Mouse (Mus musculus) G1E (cell line): ENCODE data around the gene Exoc8. TPM values are rescaled to one million over a fixed set of nuclear protein-coding genes. Genes with fewer than 3 reads are reported as not detected.

ENCODE experiments used
- ATAC-seq: 2 replicates; pipeline ENCODE4 v1.8.0; 2016; ENCODE audit warnings: mild to moderate bottlenecking; ENCODE audit not compliant: insufficient number of reproducible peaks, poor library complexity, low FRiP score, severe bottlenecking; ENCODE audit errors: extremely low read depth
- DNase-seq: peaks from one replicate; pipeline ENCODE4 v3.0.0; 2012; ENCODE audit warnings: low spot score
- H3K27me3 ChIP-seq: 2 replicates; pipeline ENCODE4 v1.6.1; 2012; ENCODE audit warnings: mild to moderate bottlenecking, low read length, inconsistent platforms; ENCODE audit not compliant: insufficient read depth
- H3K36me3 ChIP-seq: replicated peaks from 2 replicates; pipeline ENCODE3; 2012; ENCODE audit warnings: mild to moderate bottlenecking, inconsistent platforms
- H3K4me1 ChIP-seq: 2 replicates; pipeline ENCODE4 v1.6.1; 2012; ENCODE audit warnings: low read depth, low read length, inconsistent platforms, mixed read lengths; ENCODE audit not compliant: insufficient read depth
- H3K4me3 ChIP-seq: 2 replicates; pipeline ENCODE4 v1.5.1; 2012; ENCODE audit warnings: low read depth, mild to moderate bottlenecking, inconsistent platforms, low read length, moderate library complexity, mixed read lengths
- H3K9me3 ChIP-seq: replicated peaks from 2 replicates; pipeline ENCODE4 v1.6.1; 2012; ENCODE audit warnings: inconsistent platforms
- CTCF ChIP-seq: IDR thresholded peaks from 2 replicates; pipeline ENCODE4 v1.5.1; 2012; ENCODE audit warnings: low read depth, low read length, inconsistent platforms, mixed read lengths
- GATA1 ChIP-seq: IDR thresholded peaks from 2 replicates; pipeline ENCODE4 v1.6.1; 2012; ENCODE audit warnings: borderline replicate concordance, low read length, inconsistent platforms, mixed read lengths
- GATA2 ChIP-seq: IDR thresholded peaks from 2 replicates; pipeline ENCODE4 v1.6.1; 2012; ENCODE audit warnings: low read depth, low read length, inconsistent platforms, borderline replicate concordance
- POLR2AphosphoS5 ChIP-seq: IDR thresholded peaks from 2 replicates; pipeline ENCODE4 v1.6.1; 2012; ENCODE audit warnings: low read depth, low read length, inconsistent platforms; ENCODE audit not compliant: insufficient replicate concordance
- TAL1 ChIP-seq: conservative IDR thresholded peaks from 2 replicates; pipeline ENCODE4 v1.6.1; 2012; ENCODE audit warnings: low read depth, low read length, inconsistent platforms, mixed read lengths
- polyA plus RNA-seq: library from polyadenylated mRNA; stranded (reverse); fragments of >175 nt; gene quantifications from 2 replicates; pipeline ENCODE4 v1.2.3, GENCODE M21; 2012
- total RNA-seq, 2 experiments: library from RNA; stranded (forward) in 1 of 2; stranded (reverse) in 1 of 2; fragments of 200-1000 nt in 1 of 2; fragments of >200 nt in 1 of 2; fragmentation: Nextera tagmentation in 1 of 2; gene quantifications; 2 replicates each; pipeline ENCODE4 v1.2.3; 2014 to 2017

Gene Exoc8
- total and polyA plus RNA-seq, 3 experiments, result 10.4 to 24.8 (median 14.4) TPM

DNA sequence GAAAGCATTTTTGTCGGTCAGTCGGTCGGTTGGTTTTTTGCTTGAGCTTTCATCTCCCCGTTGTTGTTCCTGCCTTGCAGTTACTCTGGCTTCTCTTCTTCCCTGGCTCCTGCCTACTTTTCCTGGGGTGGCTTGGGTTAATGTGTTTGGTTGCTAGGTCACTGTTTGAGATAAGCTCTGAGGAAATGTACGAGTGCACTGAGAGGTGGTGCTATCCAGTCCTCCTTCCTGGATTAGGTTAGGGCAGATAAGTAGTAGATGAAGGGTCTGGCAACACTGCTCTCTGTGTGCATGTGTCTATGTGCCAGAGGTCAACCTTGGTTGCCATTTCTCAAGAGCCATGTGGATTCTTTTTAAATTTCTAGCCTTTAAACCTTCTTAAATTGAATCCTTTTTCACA is 24.8 kb downstream of the Exoc8 start:
- no peaks in the 10 kb centered on the region for H3K9me3 ChIP-seq
- DNase-seq (no peak), ATAC-seq (no peak)
- H3K36me3 ChIP-seq, result peaks cover 98% of the 10 kb centered on the region
- peaks cover 18% of the 10 kb centered on the region for H3K4me1 ChIP-seq
- no peak for TF ChIP-seq TAL1
- TF ChIP-seq POLR2AphosphoS5, result no peak
- no peak for TF ChIP-seq CTCF
- no peak for TF ChIP-seq GATA2
- no peak for TF ChIP-seq GATA1
- no peaks in the 10 kb centered on the region for H3K27me3 ChIP-seq
- no peak overlapping the region for H3K4me3 ChIP-seq

DNA sequence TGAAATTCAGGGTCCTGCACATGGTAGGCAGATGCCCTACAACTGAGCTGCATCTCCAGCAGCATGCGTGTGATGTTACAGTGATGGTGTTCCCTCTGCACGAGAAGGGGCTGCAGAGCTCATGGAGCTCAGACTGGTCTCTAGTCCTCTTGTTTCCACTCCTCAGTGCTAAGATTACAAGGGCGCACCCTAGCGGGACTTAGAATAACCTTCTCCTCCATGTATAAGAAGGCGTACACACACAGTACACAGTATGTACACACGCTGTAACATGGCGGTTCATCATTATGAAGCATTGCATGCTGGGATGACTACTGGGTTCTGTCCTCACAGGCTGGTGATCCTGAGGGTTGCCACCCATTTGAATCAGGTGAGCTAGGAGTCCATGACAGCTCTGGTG is 25.4 kb downstream of the Exoc8 start:
- Histone ChIP-seq H3K27me3 (no peaks in the 10 kb centered on the region), H3K36me3 (peaks cover 98% of the 10 kb centered on the region), H3K4me1 (peaks cover 24% of the 10 kb centered on the region), H3K9me3 (no peaks in the 10 kb centered on the region), H3K4me3 (no peak overlapping the region)
- no peak for ATAC-seq
- no peak for DNase-seq
- TF ChIP-seq TAL1 (no peak), GATA1 (no peak), POLR2AphosphoS5 (no peak), GATA2 (no peak), CTCF (no peak)

DNA sequence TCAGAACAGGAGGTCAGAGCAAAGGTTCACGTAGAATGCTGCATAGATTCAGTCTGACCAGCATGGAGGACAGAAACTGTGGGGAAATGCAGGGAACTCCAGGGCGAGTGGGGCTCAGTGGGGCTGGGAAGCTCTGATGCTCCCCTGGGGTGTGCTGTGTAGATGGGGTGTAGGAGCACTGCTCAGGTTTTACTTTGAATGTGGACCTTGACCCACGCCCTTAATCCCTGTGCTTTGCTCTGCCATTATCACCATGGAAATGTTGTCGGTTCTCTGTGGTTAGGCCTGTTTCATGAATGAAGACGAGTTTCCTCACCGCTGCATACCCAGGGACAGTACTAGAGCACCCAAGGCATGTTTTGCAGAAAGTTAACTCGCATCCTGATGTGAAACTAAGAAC is 26.0 kb downstream of the Exoc8 start:
- Histone ChIP-seq H3K27me3 (no peaks in the 10 kb centered on the region), H3K36me3 (peaks cover 97% of the 10 kb centered on the region), H3K4me3 (no peak overlapping the region), H3K9me3 (no peaks in the 10 kb centered on the region), H3K4me1 (peaks cover 30% of the 10 kb centered on the region)
- TF ChIP-seq TAL1 (no peak), POLR2AphosphoS5 (no peak)
- ATAC-seq (no peak), DNase-seq (no peak)

DNA sequence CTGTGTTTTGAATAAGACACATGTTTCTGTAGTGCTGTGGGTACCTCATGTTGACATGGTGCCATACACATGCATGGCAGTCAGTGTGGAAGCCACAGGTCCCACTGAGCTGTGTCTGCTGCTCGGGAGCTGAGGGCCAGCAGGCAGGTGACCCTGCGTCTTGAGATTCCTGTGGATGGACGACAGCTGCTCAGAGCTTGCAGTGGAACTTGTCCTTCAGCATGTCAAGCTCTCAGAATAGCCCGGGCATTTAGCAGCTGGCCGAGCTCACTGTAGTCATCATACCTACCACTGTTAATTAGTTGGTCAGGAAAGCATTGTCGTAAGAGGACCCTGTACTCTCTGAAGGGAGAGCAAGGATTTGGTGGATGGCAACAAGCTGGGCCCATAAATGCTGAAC is 27.8 kb downstream of the Exoc8 start:
- Histone ChIP-seq H3K36me3 (peaks cover 94% of the 10 kb centered on the region), H3K27me3 (no peaks in the 10 kb centered on the region), H3K4me1 (peaks cover 48% of the 10 kb centered on the region), H3K4me3 (no peak overlapping the region), H3K9me3 (no peaks in the 10 kb centered on the region)
- DNase-seq (no peak), ATAC-seq (no peak)
- TF ChIP-seq CTCF (no peak), POLR2AphosphoS5 (no peak), GATA2 (no peak)

DNA sequence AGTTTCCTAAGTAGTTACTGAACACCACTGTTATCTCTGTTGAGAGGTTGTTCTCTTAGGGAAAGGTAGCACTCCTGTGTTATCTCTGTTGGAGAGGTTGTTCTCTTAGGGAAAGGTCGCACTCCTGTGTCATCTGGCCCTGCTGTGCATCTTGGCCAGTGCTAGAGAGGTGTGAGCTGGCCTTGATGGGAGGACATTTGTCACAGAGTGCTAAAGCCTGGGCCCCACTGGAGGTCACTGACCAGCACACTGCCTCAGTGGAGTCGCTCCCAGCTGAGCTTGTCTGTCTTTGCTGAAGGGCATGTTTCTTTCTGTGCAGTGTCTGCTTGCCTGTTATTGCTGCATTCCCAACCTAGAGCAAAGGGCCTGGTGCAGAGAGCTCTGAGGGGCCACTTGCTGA is 30.4 kb downstream of the Exoc8 start:
- Histone ChIP-seq H3K4me1 (peaks cover 48% of the 10 kb centered on the region), H3K9me3 (no peaks in the 10 kb centered on the region), H3K4me3 (peak overlapping the region; percentile 33; the same call in 1 of the 2 replicates), H3K36me3 (peaks cover 68% of the 10 kb centered on the region), H3K27me3 (no peaks in the 10 kb centered on the region)
- DNase-seq, result no peak
- no peak for ATAC-seq
- TF ChIP-seq POLR2AphosphoS5 (no peak), TAL1 (no peak), GATA1 (no peak), CTCF (no peak), GATA2 (no peak)

DNA sequence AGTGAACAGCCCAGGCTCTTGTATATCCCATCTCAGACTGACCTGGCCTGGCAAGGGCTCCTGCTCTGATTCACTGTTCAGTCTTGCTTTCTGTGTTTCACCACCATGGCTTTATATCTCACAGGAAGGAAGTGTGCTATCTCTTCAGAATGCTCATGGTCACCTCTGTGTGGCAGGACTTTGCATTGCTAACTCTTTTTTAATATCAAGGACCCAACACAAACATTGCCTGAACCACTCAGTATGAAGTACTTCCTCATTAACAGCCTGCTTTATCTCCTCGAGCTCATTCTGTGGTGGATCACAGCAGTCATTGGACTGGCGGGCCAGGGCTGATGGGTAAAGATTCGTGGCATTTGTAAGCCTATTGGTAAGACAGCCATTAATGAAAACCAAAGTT is 30.8 kb downstream of the Exoc8 start:
- peak; percentile 45 for ATAC-seq
- TF ChIP-seq GATA2, result no peak
- no peak for TF ChIP-seq POLR2AphosphoS5
- TF ChIP-seq TAL1, result no peak
- no peak for TF ChIP-seq CTCF
- TF ChIP-seq GATA1, result no peak
- DNase-seq, result peak; percentile 54
- Histone ChIP-seq H3K4me3 (no peak overlapping the region; the same call in 1 of the 2 replicates), H3K9me3 (no peaks in the 10 kb centered on the region), H3K27me3 (no peaks in the 10 kb centered on the region), H3K36me3 (peaks cover 64% of the 10 kb centered on the region), H3K4me1 (peaks cover 48% of the 10 kb centered on the region)

DNA sequence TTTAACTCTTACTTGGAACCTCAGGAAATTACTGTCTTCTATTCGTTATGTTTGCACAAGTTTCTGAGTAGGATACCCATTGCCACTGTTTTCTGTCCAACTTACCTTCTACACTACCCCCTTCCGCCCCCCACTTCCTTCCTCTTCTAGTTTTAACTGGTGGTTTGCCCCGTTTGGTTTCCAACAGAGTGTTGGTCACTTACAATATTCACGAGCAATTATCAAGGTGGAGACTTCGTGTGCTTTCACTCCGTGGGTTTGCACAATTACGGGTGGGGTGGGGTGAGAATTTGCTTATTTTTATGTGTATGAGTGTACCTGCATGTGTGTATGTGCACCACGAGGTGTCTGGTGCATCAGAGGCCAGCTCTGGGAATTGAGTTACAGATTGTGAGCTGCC is 33.8 kb downstream of the Exoc8 start:
- H3K36me3 ChIP-seq, result peaks cover 64% of the 10 kb centered on the region
- no peaks in the 10 kb centered on the region for H3K27me3 ChIP-seq
- H3K4me3 ChIP-seq, result peak overlapping the region; percentile 99
- no peaks in the 10 kb centered on the region for H3K9me3 ChIP-seq
- DNase-seq (no peak), ATAC-seq (peak; percentile 16; the same call in 1 of the 2 replicates)
- TF ChIP-seq POLR2AphosphoS5 (no peak), CTCF (no peak), TAL1 (no peak), GATA1 (no peak), GATA2 (no peak)
- peaks cover 65% of the 10 kb centered on the region for H3K4me1 ChIP-seq
